Mouse (Mus musculus) spleen, adult 12 weeks (tissue): ENCODE data around the gene Dok3.
A peak's percentile ranks its signal among the peaks of the same experiment; 100 is the strongest.
"Not testable (repeated sequence)": the region's sequence is repeated elsewhere in the genome, so short reads cannot be mapped to it uniquely, and the experiment has no call there.

ENCODE experiments used
- DNase-seq: peaks from one replicate; pipeline ENCODE4 v3.0.0; 2022; ENCODE audit warnings: low spot score

The Dok3 gene

GRCm38 (mm10) chr13:55529198-55529915 is at the start of gene Dok3:
Gene Dok3 (minus strand): TSS chr13:55529296.
- DNase-seq: peak; percentile 51

DNA sequence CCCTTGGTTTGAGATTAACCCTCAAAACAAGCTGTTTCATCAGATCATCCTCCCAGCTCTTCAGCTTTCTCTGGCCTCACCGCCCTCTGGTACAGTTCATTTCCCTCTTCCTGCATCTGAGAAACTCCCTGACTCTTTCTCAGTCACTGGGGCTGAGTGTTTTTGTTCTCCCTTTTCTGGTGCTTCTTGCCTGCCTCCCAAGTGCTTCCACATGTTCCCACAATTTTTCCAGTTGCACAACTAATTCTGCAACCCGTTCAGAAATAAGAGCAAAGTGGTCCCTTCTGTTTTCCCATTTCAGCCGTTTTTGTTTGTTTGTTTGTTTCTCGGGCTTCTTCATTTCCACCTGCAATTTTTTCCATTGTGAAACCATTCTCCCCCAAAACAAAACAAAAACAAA is 49.0 kb upstream of the Dok3 start:
- no peak for DNase-seq

GRCm38 (mm10) chr13:55576872-55577271 is 47.8 kb upstream of the Dok3 start:
- DNase-seq: not testable (repeated sequence)

DNA sequence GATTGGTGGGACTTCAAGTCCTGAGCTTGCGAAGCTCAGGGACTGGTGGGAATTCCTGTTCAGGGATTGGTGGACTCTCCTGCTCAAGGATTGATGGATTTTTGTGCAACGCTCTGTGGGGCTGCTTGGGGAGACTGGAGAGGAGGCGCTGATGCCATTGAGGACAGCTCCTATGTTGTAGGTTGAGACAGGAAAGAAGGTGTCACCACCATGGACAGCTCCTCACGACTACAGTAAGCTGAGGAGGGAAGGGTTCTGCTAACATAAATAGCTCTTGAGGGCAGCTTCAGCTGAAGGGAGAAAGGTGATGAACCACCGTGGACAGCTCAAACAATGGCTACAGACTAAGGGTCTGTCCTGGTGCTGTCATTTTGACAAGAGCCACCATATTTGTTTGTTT is 46.8 kb upstream of the Dok3 start:
- DNase-seq: no peak

- DNase-seq: no peak
Measured at GRCm38 (mm10) chr13:55574321-55574720, 45.2 kb upstream of the Dok3 start.

- DNase-seq: no peak
Measured at GRCm38 (mm10) chr13:55573432-55573831, 44.3 kb upstream of the Dok3 start, which contains the start of gene Tmed9. Gene Tmed9 (plus strand): TSS chr13:55573732.

DNA sequence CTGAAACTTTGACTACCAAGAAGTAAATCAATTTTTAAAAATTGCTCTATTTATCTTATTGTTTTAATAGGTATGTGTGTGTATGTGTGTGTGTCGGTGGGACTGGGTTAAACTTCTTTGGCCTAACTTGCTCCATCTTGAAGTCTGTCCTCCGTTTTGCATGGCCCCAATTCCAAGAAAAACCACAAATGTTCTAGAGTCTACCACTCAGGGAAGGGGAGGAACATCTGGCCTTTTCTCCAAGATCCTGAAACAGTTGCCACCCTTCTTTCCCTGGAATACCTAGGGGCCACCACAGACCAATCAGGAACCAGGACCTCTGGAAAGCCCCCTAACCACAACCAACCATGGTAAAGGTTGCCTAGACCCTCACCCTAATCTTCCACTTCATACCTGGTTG is 42.9 kb upstream of the Dok3 start:
- DNase-seq: no peak

- peak; percentile 91 for DNase-seq
Measured at GRCm38 (mm10) chr13:55571027-55571751, 42.1 kb upstream of the Dok3 start, which contains the start of gene Fam193b. Gene Fam193b (minus strand): TSS chr13:55571120.

DNA sequence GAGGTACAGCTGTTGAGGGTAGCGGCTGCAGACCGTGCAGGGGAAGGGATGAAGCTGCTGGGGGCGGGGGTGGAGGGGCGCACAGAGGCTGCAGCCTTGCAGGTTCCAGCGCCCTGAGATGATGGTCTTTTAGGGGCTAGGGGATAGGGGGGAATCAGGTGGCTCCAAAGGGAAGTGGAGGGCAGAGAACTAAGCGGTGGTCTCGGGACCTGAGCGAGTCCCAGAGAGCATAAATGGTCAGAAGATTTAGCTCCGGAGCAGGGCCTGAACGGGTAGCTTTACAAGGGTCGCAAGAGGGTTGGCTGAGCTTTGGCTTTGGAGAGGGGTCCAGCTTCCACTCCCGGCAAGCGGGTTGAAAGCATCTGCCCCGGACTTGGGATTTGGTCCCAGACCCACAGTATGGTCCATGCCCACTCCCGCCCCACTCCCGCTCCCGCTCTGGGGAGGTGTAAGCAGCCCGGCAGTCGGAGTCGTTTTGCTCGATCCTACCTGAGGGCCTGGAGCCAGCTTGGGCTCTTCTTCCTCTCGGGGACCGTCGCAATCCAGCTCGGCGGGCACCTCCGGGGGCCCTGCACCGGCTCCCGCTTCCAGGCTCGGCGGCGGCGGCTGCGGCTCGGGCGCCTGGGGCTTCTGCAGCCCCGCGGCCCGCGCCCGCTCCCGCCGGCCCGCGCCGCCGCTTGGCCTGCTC is 41.3 kb upstream of the Dok3 start:
- DNase-seq: no peak

DNA sequence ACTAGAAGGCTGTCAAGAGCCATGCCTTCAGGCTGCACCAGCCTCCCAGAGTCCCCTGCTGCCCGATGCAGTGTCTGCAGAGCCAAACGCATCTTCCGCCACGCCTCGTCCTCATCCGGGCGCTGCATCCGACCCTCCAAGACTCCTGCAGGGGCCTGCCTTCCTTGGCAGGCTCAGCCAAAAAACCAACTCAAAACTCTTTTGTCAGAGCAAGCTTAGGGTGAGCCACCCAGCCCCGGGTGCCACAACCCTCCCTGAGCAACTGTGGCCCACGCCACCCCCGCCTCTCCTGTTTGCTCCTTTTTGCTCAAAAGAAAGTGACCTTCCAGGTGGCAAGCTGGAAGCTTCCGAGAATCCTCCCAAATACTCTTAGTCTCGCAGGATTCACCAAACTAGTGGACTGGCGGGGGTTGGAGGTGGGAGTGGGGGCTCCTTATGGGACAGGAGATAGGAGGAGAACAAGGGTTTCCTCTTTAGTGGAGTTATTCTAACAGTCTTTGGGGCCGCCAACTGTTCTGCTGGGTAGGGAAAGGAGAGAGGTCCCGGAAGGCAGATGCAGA is 40.7 kb upstream of the Dok3 start:
- DNase-seq: no peak

GRCm38 (mm10) chr13:55568524-55568923 is 39.4 kb upstream of the Dok3 start:
- not testable (repeated sequence) for DNase-seq

GRCm38 (mm10) chr13:55567949-55568348 is 38.9 kb upstream of the Dok3 start:
- DNase-seq: no peak

- no peak for DNase-seq
Measured at GRCm38 (mm10) chr13:55567001-55567400, 37.9 kb upstream of the Dok3 start.

DNA sequence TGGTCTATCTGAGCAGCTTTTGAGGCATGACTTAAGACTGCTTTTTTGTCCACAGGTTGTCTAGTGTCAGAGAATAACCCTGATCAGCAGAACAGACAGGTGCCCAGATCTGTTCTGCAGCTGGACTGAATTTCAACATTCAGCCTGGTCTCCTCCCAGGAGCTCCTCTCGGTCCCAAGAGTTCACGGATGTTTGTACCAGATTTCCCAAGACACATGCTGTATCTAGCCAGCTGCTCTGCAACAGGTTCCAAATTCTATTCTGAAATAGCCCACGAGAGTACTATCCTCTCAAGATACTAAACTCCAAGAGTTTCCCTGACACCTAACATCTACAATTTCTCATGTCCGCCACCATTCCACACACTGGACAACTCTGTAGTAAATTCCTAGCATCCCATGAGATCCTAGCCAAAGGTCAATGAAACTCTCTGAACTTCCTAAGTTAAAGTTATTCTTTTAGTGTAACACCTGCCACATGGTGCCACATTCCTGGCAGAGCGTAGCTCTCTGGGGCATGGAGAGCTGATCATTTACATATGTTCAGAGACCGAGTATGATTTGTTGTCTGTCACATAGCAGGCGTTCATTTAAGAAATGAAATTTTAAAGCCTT is 34.3 kb upstream of the Dok3 start:
- no peak for DNase-seq

GRCm38 (mm10) chr13:55557499-55557898 is 28.4 kb upstream of the Dok3 start:
- DNase-seq: no peak

- no peak for DNase-seq
Measured at GRCm38 (mm10) chr13:55555921-55556320, 26.8 kb upstream of the Dok3 start.

- no peak for DNase-seq
Measured at GRCm38 (mm10) chr13:55549061-55549460, 20.0 kb upstream of the Dok3 start.

- no peak for DNase-seq
Measured at GRCm38 (mm10) chr13:55548426-55548825, 19.3 kb upstream of the Dok3 start.

GRCm38 (mm10) chr13:55547916-55548315 is 18.8 kb upstream of the Dok3 start:
- DNase-seq: no peak

GRCm38 (mm10) chr13:55544792-55545191 is 15.7 kb upstream of the Dok3 start:
- no peak for DNase-seq

DNA sequence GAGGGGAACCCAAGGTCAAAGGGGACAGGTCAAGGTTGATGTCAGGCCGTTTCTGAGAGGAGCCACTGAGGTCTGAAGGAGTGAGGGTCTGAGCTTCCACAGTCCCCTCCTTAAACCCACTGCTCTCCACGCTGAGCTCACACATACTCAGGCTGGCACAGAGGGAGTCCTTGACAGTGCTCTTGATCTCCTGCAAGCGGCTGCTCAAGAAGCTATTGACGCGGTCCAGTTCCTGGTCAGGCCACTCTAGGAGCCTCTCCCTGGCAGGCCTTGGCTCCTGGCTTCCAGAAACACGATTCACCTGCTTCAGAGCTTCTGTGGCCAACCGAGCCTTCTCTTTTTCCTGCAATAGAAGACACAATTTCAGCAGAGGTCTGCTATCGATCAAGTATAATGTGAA is 14.4 kb upstream of the Dok3 start:
- no peak for DNase-seq

DNA sequence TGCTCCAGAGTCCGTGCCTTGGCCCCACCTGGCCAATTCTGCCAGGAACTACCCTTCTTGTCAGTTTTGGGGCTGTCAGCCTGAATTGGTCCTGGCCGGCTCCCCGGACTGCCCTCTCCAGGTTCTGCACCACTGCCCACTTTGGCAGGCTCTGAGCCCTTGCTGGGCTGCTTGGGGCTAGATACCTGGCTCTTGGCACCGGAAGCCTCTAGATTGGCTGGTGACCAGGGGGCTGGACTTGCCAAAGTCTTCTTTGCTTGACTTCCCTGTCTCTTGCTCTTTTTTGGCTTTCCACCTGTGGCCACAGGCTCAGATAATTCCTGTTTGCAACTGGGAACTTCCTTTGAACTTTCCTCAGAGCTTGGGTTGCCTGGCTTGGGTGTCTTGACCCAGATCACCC is 13.8 kb upstream of the Dok3 start:
- DNase-seq: no peak
